Mouse (Mus musculus): ENCODE measurements around the gene Shb.

The Shb gene

DNA sequence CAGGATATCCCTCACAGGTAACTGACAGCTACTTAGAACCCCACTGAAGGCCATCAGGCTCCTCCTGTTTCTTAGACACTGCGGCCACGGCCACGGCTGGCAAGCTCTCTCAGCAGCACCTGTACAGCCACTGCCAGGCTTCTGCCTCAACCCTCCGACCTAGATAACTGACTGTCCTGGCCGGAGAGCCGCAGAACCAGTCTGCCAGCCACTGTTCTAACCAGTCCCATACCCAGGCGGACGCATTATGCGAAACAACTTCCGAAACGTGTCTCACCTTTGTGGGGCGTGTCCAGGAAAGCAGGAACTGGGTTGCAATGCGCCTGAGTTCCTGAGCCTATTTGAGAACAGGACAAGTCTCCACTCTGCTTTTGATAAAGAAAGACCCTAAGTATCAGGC, 50.0 kb downstream of the Shb start:
- DNase-seq (ENCODE audit: low spot score): no peak

DNA sequence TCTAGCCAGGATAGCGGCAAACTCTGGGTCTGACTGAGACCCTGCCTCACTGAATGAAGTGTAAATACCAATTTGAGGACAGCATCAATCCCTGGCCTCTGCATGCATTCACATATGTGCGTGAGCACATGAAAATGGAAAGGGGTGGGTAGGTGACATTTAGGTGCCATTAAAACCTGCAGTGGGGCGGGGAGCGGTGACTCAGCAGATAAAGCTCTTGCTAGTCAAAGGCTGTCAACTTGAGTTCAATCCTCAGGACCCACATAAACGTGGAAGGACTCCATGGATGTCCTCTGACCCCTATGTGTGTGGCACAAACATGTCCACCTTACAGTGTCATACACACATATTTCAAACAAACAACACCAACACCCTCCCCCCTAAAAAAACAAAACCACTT, 50.8 kb downstream of the Shb start:
- DNase-seq (ENCODE audit: low spot score): no peak

DNA sequence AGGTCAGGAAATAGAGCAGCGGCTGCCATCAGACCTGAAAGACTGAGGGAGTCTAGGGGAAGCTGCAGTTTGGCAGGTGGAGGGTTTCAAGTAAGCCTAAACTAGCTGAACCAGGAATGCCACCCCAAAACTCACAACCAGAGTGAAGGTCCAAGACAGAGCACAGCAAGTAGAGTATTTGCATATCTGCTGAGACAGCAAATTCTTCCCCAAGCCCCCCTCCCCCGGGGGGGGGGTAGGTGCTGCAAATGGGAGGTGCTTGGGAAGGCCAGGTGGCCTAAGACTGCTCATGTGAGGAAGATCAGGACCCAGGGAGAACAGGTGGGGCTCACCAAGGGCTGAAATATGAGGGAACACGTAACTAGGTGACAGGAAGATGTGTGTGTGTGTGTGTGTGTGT, 51.7 kb downstream of the Shb start:
- no peak for DNase-seq (ENCODE audit: low spot score)

DNA sequence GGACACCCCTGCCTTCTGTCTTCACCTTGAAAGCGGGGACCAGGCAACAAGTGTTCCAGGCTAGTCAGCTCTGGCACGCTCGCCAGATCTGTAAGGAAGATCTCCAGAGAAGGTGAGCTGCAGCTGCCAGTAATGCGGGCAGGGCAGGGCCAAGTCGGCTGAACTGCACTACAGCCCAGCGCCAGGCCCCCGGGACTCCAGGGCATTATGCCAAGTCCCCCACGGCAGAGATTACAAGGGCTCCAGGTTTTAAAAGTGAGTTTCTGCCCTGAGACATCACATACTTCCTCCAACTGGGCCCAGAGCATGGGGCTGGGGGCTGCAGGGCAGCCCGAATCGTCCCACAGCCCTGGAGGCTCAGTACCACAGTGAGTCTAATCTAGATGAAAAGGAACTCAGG, 52.8 kb downstream of the Shb start:
- DNase-seq (ENCODE audit: low spot score): no peak

DNA sequence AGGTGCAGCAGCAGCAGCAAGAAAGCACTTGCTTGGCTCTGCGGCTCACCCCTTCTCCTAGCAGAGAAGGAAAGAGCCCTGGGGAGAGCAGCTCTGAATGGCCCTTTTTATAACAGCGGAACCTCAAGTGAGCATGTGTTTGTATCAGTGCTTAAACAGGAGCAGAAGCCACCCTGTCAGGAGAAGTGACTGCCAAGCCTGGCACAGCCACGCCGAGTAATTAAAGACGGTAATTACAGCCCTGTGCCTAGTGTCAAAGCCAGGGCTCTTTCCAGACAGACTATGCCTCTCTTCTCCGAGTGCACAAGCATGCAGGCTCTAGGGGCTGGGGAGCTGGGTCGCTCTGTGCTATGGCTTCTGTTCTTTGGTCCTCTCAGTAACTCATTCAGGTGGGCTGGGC, 54.1 kb downstream of the Shb start:
- DNase-seq (ENCODE audit: low spot score): no peak

DNA sequence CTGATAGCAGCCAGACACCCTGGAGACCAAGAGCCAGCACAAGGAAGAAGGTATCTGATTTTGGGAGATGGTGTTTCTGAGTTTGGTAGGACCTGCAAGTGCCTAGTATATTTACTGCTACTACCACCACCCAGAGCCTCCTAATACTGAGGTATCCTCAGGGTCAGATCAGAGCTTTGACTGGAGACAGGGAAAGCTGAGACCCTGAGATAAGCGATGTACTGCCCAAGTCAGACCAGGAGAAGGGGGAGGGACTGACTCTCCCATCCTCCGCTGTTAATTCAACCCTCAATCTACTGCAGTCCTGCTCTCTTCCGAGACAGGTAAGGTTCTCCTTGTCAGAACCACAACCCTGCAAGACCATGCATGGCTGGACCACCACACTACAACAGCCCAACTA, 55.2 kb downstream of the Shb start:
- DNase-seq (ENCODE audit: low spot score): no peak

DNA sequence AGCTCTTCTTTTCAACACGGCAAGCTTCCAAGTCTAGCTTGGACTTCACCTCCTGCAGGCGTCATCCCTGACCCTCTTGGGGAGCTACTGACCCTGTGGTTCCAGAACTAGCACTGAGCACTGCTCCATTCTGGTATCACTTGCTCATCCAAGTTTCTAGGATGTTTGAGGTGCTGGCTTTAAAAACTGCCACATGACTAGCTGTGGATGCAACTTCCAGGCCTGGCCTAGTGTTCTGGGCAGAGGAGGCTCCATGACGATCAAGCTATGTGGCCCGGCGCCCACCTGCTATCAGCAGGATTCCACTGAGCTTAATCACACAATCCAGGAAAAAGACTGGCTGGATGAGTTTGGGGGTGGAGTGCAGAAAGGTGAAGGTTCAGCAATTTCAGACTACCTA, 57.4 kb downstream of the Shb start:
- DNase-seq (ENCODE audit: low spot score): no peak

DNA sequence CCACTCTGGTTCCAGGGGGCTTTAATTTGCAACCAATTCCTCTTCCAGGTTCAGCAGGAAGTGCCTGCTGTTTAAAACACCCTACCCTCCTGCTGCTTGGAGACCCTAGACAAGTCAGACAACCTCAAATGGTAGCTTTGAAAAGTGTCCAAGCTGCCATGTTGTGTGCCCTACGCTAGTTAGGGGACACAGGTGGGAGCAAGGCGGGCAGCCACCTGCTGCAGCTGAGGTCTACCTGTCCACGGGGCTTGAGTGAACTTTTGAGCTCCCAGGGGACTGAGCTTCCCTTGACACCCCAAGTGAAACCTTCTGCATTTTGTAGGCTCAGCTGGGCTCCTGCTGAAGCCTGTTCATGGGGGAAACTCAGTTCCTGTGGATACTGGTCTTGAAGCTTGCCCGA, 58.1 kb downstream of the Shb start:
- no peak for DNase-seq (ENCODE audit: low spot score)

DNA sequence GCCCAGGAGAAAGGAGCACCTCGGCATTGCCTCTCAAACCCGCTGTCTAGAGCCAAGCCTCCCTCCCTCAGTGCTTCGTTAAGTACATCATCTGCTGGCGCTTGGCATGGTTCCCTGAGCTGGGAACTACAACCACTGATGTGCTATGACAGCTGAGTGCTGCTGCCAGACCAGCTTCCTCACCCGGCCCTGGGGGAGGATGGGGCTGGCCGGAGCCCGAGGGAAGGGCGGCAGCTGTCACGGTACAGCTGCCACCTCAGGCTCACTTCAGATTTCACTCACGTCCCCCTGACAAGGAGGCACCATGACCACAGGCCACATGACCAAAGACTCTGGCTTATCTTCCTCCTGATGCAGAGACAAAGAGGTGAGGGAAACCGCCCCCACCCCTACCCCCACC, 59.1 kb downstream of the Shb start:
- peak; percentile 53 for DNase-seq (ENCODE audit: low spot score)

DNA sequence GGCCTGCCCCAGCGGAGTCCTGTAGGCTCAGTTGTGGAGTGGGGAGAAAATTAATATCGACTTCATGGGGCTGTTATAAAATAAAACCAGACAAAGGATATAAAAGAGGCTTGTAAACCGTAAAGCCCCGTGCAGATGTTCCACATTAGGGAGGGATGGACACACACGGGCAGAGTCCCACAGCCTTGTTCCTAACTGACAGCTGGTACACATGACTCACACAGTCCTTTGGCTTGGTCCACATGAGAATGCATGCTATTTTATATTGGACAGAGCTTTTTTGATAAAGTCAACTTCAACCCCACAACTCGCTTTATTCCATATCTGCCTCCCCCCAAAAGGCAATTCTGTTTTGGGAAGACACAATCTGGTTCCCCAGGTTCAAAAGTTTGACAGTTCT, 59.6 kb downstream of the Shb start:
- no peak for DNase-seq (ENCODE audit: low spot score)

DNA sequence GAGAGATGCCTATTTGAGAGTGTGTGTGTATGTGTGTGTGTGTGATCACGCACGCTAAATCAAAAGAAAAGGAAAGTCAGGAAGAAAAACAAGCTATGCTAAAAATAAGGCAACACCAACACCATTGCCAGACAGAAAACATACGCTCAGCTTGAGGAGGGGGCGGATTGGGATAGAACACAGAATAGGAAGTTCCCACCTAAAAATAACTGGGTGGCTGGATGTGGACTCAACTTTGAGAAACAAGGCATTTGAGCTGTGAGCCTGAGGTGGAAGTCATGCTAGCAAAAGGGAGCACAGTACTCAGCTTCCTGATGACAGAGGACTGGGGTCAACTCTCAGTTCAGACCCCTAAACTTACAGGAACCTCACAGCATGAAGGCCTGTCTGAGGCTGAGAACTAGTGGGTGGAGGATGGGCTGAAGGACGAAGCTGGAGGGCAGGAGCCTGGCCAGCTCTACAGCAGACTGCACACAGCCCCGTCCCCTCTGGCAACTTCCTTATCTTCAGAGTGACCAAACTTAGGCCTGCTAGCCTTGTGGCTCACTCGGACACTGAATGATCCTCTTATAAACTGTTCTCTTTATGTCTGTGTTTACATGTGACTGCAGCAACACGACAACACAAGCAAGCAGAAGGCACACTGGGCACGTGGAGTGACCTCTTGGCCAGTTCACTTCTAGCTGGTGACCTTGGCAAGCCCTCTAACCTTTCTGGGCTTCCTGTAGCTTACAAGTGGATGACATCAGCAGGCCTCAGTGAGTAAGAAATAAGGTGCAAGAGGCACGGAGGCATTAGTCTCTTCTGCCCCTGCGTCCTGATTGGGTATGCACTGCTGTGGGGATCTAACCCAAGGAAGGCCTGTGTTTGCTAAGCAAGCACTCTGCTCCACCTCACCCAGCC, 60.4 kb downstream of the Shb start:
- DNase-seq (ENCODE audit: low spot score): no peak

DNA sequence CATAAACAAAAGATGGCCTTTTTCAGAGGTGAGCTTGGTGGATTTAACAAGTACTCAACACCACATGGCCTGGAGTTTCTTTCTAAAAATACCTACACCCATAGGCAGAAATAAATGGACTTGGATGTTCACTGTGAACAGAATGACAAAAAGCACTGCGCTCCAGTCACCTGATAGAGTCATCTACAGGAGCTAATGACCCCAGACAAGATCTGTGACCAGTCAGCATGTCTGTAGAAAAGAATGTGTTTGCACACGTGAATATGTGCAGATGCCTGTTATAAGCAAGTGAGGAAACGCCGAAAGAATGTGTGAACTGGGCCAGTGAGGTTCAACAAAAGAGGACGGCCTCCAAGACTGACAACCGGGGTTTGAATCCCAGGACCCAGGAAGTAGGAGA, 63.2 kb downstream of the Shb start:
- no peak for DNase-seq (ENCODE audit: low spot score)

DNA sequence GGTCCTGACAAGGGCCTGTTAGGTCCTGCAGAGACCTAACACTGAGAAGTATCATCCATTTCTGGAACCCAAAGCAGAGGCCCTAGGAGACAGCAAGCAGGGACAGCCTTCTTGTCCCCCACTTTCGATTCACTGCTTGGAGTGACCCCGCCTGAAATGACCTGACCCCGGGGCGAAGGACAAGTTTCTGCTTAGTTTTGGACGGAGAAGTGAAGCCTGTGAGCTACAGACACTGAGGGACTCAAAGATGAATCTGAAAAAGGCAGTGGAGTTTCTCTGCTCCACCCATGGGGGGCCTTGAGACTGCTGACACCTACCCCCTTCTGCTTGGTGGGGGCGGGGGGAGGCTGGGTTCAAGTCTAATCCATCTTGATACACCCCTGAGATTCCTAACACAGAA, 63.8 kb downstream of the Shb start:
- no peak for DNase-seq (ENCODE audit: low spot score)

DNA sequence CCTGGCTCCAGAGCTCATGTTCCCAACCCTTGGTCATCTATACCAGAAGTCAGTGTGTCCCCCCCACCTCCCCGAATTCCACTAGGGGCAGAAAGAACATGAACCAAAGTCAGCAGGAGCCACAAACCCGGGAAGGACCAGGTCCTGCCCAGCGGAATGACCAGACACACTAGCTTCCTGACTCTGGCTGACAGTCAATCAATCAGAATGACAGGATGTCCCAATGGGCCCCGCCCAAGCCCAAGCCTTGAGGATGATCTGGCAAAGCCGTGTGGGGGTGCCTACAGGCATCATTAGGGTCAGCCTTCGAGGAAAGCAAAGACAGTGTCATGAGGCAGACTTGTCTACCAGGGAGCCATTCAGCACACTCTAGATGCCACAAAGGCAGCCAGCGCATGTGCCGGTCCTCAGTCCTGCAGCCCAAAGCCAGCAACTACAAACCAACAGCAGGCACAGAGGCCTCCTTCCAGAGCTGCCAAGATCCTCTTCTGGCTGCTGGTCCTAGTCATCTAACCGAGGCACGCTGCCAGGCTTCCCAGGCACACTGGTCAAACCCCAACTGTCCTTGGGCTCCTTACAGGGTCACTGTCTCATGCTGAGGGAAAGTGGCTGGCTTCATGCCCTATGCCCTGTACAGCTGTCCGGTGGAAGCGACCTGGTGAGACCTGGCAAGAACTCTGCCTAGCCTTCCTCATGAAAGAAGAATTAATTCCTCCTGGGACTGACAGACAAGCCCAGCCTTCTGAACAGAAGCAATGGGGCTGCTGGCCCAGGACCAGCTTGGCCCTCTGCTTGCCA, 65.0 kb downstream of the Shb start:
- DNase-seq (ENCODE audit: low spot score): peak; percentile 85

DNA sequence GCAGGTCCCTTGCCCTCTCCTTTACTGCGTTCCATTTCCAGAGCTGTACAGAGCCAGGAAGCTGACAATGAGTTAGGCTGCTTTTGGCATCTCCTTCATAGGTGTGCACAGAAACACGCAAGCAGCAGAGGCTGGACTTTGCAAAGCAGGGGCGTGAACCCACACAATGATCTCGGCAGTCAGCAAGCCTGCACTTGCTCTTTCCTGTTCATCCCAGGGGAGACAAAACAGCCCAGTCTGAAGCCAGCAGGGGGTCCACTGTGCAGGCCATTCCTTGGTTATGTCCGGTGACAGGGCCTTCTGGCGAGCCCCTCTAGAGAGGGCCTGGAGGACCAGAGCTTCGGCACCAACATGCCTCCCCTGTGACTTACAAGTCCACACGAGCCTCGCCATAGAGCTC, 67.3 kb downstream of the Shb start:
- DNase-seq (ENCODE audit: low spot score): no peak

DNA sequence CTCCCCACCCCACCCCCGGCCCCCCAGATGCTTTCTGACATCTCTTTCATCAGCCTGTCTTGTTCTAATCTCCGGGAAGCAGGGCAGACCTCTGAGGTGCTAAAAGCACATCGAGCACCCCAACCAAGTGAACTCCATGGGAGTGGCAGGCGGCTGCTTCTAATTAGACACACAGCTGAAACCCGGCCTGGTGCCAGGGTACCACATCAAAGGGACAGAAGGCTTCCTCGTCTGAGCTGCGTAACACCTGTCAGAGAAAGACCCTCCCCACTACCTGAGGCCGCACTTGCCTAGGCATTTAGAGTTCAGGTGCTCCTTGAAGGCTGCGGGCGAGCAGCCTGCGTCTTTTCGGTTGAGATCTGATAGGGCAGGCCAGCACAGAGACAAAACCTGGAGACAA, 67.7 kb downstream of the Shb start:
- DNase-seq (ENCODE audit: low spot score): no peak

DNA sequence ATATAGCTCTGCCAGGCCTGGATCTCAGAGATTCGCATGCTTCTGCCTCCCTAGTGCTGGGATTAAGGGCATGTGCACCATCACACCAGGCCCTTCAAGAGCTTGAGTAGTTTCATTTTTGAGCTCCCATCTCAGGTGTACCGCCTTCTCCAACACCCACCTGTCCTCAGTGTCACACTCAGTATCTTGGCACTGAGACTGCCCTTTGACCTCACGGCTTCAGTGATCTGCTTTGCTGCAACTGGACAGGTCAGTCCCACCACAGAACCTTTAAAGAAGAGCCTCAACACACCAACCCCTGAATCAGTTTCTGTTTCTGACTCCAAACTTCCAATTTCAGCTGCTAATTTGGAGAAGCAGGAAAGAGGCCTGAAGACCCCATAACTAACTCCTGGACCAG, 68.1 kb downstream of the Shb start:
- DNase-seq (ENCODE audit: low spot score): no peak

DNA sequence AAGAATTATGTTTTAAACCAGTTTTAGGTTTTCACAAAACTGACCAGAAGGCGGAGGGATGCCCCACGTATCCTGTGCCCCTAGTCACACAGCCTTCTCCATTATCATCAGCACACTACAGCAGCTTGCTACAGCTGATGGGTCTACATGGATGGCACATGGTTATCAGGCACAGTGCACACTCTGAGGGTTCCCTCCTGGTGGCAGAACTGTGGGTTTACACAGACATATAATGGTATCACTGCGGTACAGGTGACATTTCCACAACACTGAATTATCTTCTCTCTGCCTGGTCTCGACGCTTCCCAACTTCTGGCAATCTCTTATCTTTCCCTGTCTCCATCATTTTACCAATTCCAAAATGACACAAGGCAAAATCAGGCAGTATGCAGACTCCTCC, 69.6 kb downstream of the Shb start:
- DNase-seq (ENCODE audit: low spot score): no peak

DNA sequence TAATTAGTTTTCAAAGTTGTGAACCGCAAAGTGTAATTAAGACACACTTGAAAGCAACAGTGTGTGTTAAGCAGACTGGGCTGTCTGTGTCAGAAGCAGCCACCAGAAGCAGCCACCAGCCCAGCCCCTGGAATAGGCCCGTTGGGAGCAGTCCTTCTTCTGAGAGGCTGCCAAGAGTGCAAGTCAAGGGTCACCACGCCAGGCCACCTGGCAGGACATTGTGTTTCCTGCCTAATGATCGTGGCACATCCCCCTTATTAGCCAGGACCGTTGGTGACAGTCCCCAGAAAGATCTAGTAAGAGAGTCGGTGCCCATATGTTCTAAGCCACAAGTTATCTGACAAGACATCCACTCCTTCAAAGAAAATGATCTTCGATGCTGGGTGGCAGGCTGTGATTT, 70.6 kb downstream of the Shb start:
- DNase-seq (ENCODE audit: low spot score): no peak

DNA sequence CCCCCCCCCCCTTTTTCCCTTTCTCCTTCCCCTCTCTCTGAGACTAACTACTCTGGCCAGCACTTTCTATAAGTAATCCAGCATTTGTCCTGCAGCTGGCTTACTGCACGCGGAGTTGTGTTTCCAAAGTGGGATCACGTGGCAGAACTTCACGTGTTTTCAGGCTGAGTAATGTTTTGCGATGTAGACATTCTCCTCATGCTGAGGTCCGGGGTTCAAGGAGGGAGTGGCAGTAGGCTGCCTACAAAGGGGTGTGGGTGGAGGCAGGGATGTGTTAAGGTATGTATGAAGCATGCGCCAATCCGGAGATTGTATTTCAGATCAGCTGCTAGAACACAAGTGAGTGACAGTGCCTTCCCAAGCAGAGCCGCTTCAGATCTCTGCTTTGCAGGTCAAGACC, 72.9 kb downstream of the Shb start:
- DNase-seq (ENCODE audit: low spot score): no peak

DNA sequence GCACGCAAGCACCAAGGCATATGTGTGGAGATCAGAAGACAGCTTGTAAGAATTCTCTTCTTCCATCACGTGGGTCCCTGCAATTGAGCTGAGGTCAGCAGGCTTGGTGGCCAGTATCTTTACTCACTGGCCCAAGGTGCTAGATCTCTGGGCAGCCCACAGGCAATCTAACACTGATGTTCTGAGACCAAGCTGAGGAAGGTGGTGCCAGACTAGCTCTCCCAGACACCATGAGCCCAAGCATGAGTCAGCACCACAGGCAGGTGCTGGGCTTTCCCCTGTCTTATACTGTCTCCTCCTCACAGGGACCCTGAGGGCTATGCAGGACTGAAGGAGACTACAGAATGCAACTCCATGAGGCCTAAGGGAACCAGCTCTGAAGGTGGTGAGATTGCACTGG, 74.7 kb downstream of the Shb start:
- no peak for DNase-seq (ENCODE audit: low spot score)

DNA sequence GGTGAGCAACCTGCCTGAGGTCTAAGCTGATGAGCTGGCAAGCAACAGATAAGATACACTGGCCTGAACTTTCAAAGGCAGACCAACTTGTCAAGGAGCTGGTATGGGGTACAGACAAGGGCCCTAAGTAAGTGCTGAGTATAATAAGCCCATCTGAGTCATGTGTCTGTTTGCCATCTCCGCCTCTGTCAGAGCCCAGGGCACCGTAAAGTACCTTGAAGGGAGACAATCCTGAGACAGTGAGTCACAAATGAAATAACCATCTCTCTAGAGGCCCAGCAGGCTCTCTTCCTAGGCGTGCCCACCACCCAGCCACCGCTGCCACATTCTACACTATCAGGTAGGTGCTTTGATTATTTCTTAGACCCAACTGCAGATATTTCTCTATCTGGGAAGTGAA, 77.3 kb downstream of the Shb start:
- no peak for DNase-seq (ENCODE audit: low spot score)

DNA sequence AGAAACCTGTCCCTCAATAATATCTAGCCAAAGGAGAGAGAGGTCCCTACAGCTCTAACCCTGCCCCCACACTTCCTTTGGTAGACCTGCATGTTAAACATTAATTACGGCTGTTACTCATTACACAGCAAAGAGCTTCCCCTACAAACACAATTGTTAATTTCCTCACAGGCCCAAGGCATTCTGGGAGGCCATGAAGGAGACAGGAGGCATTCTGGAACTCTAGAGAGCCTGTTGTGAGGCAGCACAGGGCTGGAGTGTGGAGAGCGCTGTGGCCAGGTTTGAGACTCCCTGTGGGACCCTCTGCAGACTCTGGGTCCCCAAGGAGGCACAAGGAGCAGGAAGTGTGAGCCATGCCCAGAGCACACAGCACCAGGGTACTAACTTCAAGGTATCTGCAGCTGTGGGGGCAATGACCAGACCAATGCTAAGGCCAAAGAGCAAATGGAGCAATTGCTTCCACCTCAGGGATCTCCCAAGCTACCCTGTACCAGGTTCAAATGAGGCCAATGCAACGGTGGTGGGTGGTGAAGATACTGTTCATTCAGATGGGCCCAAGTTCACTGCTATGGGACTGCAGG, 78.9 kb downstream of the Shb start:
- DNase-seq (ENCODE audit: low spot score): no peak
